Mouse (Mus musculus): ENCODE results near the gene Papola.
A peak's percentile ranks its signal among the peaks of the same experiment; 100 is the strongest.

Gene Papola

DNA sequence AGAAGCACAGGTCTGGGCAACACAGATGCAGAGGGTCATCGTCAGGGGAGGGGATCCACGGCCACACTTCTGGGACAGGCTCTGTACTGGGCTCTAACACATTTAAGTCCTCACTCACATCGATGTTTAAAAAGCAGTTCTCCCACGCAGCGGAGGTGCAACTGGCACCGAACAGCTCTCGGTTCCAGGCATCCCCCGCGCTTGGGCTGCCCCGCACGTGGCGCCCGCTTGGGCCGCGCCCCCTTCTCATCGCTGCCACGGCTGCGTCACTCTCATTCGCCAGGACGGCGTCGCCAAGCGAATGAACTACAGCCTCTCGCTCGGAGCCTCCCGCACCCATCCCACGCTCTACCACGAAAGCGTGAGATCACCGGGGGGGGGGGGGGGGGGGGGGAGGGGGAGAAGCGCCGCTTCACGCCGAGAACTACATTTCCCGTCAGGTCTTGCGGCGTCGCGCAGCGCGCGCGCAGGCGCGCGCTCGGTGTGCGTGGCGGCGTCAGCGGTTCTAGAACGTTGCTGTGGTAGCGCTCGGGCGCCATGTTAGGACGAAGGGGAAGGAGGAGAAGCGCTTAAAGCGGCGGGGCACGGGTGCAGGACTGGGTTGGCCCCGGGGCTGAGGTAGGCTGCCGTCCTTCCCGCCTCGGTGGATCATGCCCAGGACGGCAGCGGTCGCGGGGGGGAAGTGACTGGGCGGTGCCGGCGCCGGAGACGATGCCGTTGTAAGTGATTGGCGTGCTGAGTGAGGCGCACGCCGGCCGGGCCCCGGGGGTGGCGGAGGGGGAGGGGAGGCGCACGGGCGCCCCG is at the start of gene Papola:
Gene Papola (plus strand): TSS at position 499 of the 804 bp plus-strand sequence.
- DNase-seq (ENCODE audit: low spot score in 2 of 2): peak; percentile 78 to 79

DNA sequence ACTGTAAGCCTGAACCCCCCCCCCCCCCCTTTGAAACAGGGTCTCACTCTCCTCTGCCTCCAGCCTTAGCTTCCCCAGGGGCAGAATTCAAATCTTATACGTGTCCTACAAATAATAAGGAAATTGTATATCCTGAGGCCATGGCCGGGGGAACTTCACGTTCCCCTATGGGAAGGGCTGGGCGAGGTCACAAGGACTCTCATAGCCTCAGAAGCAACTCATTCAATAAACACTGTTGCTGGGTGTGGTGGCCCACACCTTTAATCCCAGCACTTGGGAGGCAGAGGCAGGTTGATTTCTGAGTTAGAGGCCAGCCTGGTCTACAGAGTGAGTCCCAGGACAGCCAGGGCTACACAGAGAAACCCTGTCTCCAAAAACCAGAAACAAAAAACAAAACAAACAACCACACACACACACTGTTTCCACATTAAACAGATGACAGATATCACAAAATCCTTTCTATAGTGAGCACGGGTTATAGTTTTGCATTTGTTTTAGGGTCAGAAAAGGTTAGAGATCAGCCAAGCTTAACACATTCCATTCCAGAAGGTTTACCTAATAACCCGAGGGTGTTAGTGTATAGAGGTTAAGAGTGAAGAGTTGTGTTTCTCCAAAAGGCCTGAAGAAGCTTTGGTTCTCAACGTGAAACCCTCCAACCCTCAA is 49.1 kb upstream of the Papola start:
- no peak for DNase-seq (ENCODE audit: low spot score in 2 of 2)

DNA sequence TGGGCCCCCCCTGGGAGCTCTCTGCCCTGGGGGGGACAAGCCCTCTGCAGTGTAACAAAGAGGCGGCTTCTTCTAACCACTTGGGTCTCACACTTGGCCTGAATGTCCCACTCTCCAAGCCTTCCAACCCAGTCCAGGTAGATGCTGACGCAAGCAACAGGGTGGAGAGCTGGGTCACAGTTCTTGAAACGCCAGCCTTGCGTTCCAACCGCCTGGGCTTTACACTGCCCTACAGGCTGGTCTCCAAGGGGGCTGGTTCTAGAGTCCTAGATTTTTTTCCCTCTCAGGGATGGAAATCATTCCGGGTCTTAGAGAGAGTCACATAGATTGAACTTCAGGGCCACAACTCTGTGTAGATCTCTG is 48.6 kb upstream of the Papola start:
- DNase-seq (ENCODE audit: low spot score in 2 of 2): no peak

DNA sequence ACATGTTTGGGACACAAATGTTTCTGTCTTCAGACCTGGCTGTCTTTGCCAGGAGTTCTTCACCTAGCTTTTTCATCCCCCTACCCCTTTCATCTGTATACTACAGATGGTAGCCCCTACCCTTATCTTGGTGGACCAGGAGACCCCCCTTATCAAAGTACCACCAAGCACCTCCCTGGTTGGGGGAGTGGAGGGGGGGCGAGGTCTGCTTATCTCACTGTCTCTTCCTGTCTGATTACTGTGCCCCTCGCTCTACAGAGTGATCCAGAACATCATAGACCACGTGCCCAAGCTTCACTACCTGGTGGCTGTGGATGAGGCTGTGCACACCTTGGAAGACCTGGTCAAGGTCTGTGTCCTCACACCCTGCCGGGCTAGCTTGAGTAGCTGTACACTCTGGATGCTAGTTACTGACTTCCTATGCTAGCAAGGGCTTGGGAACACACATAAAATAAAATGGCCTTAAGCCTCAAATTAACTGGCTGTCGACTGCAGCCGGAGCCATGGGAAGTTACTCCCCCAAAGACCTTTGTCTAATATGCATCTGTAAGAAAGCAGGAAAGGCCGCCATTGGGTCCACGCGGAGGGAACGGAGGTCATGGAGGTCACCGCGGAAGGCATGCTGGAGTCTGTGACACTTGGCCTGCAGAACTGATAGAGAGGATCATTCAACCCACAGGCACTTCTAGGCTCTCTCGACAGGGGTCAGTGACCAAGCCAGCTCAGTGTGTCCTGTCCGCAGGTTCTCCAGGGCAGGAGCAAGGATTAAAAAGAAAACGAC is 46.0 kb upstream of the Papola start:
- no peak for DNase-seq (ENCODE audit: low spot score in 2 of 2)

DNA sequence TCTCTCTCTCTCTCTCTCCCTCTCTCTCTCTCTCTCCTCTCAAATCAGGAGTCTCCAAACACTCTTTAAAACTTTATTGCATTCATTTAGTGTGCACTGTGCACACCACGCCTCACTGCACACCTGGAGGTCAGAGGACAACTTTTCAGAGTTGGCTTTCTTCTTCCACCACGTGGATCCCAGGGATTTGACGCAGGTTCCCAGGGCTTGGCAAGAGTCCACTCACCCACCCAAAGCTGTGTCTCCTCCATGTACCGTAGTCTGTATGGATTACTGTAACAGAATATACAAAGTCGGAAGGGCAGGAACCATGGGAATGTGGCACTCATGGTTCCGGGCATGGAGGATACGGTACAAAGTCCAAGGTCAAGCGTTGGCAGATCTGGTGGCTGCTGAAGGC is 44.8 kb upstream of the Papola start:
- no peak for DNase-seq (ENCODE audit: low spot score in 2 of 2)

DNA sequence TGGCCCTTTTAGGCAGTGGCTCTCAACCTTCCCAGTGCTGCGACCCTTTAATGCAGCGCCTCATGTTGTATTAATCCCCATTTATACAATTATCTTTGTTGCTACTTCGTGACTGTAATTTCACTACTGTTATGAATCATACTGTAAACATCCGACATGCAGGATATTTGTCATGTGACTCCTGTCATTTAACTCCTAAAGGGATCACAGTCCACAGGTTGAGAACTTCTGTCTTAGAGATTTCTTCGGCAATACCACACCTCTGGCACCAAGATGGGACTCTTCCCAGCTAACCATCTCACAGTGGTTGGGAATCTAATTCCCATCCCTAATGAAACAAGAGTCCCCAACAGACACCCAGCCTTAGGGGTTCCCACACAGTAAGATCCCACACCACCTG is 36.4 kb upstream of the Papola start:
- no peak for DNase-seq (ENCODE audit: low spot score in 2 of 2)

DNA sequence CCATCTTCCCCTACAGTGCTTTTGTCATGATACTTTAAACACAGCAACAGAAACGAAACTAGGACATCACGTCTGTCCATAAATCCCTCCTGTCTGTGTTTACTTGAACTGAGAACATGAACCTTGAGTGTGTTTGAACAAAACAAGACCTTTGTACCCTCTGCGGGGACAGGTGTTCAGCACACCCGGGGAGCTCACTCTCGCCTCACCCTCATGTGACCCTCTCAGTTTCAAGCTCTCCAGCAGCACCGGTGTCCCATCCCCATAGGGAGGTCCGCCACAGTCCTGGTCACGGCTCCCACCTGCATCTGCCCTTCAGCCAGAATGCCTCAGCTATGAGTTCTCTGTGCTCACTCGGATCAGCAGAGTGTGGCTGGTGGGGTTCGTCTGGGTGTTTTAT is 30.7 kb upstream of the Papola start:
- DNase-seq (ENCODE audit: low spot score in 2 of 2): no peak

DNA sequence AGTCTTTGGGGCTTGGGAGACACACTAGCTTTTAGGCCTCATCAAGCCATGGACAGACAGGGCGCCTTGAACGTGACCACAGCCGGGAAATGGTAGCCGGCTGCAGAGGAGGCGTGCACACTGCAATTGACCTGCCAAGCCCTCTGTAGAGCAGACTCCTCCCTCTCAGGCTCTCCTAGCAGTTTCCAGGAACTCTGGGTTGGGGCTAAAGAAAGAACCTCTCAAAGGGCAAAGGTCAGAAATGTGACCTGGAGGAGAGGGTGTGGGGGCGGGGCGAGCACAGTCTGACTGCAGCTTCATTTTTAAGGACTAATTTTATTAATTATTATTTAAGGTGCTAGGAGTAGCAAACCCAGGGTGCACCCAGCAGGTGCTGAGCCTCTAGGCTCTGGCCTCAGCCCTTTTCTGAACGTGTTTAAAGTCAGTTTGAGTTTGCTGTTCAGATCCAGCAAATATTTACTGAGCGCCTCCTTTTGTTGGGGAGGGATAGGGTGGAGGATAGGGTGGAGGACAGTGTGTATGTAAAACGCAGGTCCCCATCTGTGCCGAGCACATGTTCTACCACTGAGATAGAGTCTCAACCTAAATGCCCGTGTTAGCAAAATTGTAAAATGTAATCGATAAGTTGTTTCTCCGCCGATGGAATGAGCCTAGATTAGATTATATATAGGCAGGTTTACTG is 26.5 kb upstream of the Papola start:
- DNase-seq (ENCODE audit: low spot score in 2 of 2): no peak

DNA sequence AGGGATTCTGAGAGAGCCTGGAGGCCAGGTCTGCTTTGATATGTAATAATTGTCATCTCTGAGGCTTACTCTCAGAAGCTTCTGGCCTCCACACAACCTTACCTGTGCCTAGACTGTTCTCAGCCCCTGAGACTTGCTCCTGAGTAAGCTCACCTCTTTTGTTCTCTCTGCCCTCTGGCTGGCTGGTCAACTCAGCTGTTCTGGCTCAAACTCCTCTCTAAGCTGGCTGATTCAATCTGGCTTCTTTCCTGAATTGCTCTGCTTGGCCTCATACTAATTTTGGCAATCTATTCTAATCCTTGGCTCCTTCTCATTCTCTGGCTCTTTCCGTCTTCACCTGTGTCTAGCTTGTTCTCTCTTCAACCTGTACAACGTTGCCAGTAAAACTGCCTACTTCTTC is 25.6 kb upstream of the Papola start:
- no peak for DNase-seq (ENCODE audit: low spot score in 2 of 2)

DNA sequence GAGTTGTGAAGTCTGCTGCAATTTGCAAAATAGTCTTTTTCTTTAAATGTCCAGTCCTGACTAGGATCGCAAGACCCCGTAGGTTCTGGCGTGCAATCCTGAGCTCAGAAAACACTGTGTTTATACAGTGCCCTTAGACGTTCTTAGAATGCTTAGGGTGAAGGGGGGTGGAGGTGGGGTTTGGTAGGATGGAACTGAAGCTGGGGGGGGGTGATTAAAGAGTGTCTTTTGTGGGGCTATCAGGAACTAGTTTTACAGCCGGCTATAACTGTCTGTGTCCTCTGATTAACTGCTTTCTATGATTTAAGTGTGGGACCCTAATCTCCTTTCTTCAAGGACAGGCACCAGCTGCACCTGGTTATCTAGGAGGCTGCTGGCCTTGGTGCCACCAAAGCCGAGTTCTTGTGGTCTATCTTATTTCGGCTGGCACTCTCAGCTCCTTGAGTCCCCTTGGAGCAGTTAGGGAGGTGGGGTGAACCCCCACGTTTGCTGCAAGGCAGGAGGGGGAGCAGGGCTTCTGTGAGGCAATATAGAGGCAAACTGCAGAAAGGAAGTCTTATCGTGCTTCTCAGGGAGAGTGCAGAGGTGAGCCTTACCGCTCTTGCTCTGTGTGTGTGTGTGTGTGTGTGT is 24.5 kb upstream of the Papola start:
- DNase-seq (ENCODE audit: low spot score in 2 of 2): no peak

DNA sequence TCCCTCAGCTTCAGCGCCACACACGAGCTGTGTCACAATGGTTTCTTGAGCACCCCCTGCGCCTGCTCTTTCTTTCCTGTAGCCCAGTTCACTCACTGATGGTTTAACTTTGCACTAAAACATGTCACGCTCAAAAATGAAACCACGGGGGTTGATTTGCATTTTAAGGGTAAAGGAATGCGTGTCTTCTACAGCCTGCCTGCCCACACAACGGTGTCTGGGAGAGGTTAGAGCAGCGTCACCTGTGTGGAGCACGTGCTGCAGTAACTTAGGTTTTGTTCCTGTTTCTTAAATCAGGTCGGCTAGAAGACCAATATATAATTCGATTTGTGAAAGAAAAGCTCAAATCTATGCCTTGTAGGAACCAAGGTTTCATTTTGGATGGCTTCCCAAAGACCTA is 23.3 kb upstream of the Papola start:
- no peak for DNase-seq (ENCODE audit: low spot score in 2 of 2)

DNA sequence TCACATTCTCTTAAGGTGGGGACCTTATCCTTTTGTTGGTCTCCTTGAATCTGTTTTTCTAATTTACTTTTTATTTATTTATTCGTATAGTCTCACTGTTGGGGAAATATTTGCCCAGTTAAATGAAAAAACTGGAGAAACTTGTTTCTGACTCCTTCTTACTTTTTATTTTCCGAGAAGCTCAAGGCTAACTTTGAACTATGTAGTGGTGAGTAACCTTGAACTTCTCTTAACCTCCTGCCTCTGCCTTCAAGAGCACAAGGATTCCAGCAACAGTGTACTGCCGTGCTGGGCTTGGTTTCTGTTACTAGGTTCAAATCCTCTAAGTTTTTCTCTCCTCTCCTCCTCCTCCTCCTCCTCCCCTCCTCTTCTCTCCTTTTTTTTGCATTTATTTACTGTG is 22.9 kb upstream of the Papola start:
- no peak for DNase-seq (ENCODE audit: low spot score in 2 of 2)

DNA sequence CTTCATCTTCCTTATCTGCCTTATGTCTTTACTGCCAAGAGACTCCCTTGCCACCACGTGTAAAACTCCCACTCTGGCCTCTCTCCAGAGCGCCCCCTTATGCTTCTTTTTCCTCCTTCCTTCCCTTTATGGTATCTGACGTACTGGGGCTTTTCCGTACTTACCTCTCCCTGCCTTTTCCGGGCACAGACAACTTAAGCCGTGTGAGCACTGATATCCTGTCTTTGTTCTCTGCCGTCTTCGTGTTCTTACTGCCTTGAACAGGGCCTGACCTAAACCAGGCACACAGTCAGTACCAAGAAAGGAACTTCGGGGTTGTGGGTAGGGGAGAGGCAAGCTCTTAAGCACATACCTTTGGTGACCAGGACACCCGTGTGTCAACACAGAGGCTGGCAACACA is 14.8 kb upstream of the Papola start:
- no peak for DNase-seq (ENCODE audit: low spot score in 2 of 2)

DNA sequence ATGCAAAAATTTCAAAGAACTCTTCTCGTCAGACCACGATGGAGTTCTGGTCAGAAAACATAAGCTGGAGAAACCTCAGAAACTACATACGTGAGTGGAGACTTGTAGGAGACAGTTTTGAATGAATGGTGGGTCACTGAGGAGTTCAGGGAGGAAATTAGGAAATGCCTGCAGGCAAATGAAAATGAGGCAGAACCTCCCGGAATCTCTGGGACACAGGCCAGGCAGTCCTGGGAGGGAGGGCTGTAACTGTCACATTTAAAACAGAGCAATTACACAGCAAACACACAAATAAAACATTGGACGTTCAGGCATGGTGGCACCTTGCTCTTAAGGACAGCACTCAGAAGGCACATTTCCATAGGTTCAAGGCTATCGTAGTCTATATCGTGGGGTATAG is 9.6 kb upstream of the Papola start:
- DNase-seq (ENCODE audit: low spot score in 2 of 2): no peak

DNA sequence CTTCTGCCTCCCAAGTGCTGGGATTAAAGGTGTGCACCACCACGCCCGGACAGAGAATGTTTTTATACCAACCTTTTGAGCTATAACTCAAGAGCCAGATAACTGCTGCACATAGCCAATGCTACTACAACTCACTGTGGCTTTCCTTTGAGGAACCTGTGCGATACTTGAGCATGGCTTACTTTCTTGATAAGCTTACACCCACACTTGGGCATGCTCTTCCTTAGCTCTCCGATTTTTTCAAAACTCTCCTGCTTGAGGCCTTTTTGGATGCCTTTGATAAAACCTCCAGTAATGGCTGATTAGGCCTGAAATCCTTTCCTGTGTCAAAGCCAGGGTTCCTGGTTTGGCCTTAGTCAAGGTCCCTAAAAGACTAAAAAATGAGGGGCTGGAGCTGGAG is 6.8 kb upstream of the Papola start:
- DNase-seq (ENCODE audit: low spot score in 2 of 2): no peak

DNA sequence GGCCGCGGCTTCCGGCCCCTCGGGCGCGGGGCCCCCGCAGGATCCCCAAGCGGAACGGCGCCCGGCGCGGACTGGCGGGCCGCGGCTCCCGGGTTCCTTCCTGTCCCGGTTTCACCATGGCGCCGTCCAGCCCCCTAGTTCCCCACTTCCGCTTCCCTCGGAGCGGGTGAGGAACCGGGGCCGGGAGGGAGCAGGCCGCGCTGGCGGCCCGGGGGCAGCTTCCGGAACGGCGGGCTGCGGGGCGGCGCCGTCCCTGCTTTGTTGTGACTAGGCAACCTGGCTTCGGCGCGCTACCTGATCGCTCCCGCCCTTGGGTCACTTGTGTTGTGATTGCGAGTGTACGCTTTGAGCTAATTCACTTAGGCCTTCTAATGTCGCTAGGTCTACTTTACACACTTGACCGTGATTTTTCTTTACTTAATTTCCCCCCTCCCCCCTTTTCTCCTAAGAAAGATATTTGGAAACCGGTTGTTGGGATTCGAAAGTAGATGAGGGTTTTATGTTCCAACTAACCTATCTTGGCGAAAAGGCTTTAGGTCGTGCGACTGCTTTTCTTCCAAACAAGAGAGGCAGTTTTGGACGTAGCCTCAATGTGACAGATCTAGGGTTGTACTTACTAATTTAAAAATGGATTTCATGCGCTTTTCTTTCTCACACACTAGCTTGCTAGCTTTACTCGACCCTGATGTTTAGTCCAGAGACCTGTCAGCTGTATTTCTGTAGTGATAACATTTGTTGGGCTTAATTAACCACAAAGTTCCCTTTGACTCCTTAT is 693 bp downstream of the Papola start:
- DNase-seq (ENCODE audit: low spot score in 2 of 2): no peak

DNA sequence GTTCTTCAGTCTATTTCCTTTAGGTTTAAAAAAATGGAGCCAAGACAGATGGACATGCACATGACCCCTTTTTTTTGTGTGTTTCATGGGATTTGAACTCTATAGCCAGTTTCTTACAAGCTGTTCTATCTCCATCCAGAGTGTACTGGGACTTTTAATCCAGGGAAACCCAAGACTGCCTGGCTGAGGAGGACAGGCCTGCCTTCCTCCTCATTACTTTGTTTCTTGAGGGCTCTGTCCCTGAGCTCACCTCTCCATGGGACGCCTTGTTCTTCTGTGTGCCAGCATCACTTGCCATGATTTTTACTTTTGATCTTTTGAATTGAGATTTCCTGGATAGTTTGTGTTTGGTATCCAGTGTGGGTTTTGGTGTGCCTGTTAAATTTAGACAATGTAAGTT is 1.6 kb downstream of the Papola start:
- no peak for DNase-seq (ENCODE audit: low spot score in 2 of 2)

DNA sequence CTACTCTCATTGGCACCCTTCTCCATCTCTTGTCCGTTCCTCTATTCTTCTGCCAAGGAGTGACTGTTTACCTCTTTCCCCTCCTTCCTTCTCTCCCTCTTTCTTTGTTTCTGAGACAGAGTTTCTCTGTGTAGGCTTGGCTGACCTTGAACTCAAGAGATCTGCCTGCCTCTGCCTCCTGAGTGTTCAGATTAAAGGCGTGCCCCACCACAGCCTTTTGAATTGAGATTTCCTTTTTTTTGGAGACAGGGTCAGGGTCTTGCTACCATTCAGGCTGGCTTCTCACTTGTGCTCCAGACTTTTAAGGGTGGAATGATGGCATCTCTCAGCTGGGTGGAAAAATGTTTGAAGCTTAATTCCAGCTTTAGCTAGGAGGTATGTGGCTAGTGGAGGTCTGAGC is 3.1 kb downstream of the Papola start:
- DNase-seq (ENCODE audit: low spot score in 2 of 2): no peak

DNA sequence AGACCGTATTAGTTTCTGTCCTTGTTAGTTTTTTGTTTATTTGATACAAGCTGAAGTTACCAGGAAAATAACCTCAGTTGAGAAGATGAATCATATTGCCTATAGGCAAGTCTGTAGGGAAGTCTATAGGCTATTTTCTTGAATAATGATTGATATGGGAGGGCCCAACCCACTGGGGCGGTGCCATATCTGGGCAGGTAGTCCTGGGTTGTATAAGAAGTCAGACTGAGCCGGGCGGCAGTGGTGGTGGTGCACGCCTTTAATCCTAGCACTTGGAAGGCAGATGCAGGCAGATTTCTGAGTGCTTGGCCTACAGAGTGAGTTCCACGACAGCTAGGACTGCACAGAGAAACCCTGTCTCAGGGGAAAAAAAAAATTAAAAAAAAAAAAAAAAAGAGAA is 5.4 kb downstream of the Papola start:
- no peak for DNase-seq (ENCODE audit: low spot score in 2 of 2)

DNA sequence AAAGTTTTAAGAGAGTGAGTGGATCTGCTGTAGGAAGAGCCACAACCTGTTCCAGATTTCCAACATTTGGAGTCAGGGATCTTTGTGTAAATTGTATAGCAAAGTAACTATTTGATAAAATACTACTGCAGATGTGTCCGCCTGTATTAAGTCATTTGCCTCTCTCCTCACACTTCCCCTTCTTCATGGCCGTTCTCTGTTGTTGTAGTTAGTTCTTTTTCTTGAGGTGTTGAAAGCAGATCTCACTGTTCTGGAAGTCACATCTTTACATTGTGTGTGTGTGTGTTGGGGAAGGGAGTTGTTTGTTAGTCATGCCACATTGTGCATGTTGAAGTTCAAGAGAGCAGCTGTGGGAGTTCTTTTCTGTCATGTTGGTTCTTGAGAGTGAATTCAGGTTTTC is 10.4 kb downstream of the Papola start:
- DNase-seq (ENCODE audit: low spot score in 2 of 2): no peak

DNA sequence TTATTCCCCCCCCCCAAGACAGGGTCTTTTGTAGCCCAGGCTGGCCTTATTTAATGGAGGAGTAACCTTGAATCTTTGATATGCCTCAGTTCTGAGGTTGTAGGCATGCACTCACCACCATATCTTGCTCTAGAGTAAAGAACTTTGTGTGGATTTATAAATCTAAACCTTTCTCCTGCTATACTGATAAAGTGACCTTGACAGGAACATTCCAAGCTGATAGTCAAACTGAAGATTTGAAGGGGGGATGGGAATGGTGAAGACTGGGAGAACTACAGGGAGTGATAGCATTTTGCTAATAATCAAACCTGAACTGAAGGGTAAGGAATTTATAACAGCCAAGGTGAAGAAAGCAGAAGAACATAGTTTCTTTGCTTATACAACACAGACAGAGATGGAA is 13.5 kb downstream of the Papola start:
- no peak for DNase-seq (ENCODE audit: low spot score in 2 of 2)
